Mouse (Mus musculus) heart, embryonic 10.5 days (tissue): ENCODE measurements around the gene Kifc3. TPM values are rescaled to one million over a fixed set of nuclear protein-coding genes. Genes with fewer than 3 reads are reported as not detected.

Experiments used
- DNase-seq: peaks from one replicate; pipeline ENCODE4 v3.0.0-alpha.2; 2017; ENCODE audit warnings: low spot score
- H3K27ac ChIP-seq: fragments of 300-500 bp; sonication (generic); 2 replicates; pipeline ENCODE4 v1.5.1; 2016; ENCODE audit warnings: mild to moderate bottlenecking
- H3K27me3 ChIP-seq: fragments of 300-500 bp; sonication (generic); 2 replicates; pipeline ENCODE4 v1.6.1; 2016; ENCODE audit warnings: mild to moderate bottlenecking; ENCODE audit not compliant: poor library complexity, insufficient read depth, severe bottlenecking
- H3K36me3 ChIP-seq: fragments of 300-500 bp; sonication (generic); 2 replicates; pipeline ENCODE4 v1.6.1; 2016; ENCODE audit warnings: mild to moderate bottlenecking, moderate library complexity
- H3K4me1 ChIP-seq: fragments of 300-500 bp; sonication (generic); 2 replicates; pipeline ENCODE4 v1.6.1; 2016; ENCODE audit warnings: mild to moderate bottlenecking
- H3K4me3 ChIP-seq: fragments of 300-500 bp; sonication (generic); 2 replicates; pipeline ENCODE4 v1.5.1; 2016; ENCODE audit warnings: mild to moderate bottlenecking, moderate library complexity
- H3K9me3 ChIP-seq: fragments of 300-500 bp; sonication (generic); 2 replicates; pipeline ENCODE4 v1.6.1; 2016; ENCODE audit warnings: mild to moderate bottlenecking, moderate library complexity
- WGBS: fragments of 180-500 bp; shearing (Covaris S2); methylation state at CpG from one replicate; pipeline ENCODE4 v1.1.7; 2016; 5-methylcytosine and 5-hydroxymethylcytosine counted together
- polyA plus RNA-seq: library from polyadenylated mRNA; unstranded; fragments of >200 nt; fragmentation: Nextera tagmentation; extraction: Ambion mirVana; gene quantifications from 2 replicates; pipeline ENCODE4 v1.2.1, GENCODE M21; 2016

Gene Kifc3
- polyA plus RNA-seq, 1 experiment from 2014 or later = 15.3 TPM

GRCm38 (mm10) chr8:95075504-95075903 is 127.1 kb downstream of the Kifc3 start:
- Histone ChIP-seq H3K27me3 (peaks cover 23% of the 10 kb centered on the region; the same call in 1 of the 2 replicates), H3K4me3 (no peak overlapping the region), H3K4me1 (no peaks in the 10 kb centered on the region), H3K36me3 (no peaks in the 10 kb centered on the region), H3K27ac (no peak overlapping the region), H3K9me3 (no peaks in the 10 kb centered on the region)
- no peak for DNase-seq
- 73% methylated on average over 3 of the region's 3 CpGs for WGBS

DNA sequence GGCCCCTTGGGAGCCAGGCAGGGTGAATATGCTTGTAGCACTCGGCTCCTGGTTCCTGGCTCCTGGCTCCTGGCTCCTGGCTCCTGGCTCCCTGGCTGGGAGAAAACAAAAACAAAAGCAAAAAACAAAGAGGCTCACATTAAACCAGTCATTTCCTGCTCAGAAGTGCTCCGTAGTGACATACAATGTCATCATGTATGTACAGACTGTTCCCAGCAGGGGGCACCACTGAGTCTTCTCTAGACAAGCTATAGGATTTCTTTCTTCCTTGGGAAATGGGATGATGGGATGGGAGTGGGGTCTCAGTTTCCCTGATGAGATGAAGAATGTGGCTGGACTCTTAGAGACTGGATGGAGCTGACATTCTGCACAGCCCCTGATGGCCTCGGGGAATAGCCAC is 135.0 kb downstream of the Kifc3 start:
- peaks cover 4% of the 10 kb centered on the region; the same call in 1 of the 2 replicates for H3K27me3 ChIP-seq
- no peaks in the 10 kb centered on the region for H3K9me3 ChIP-seq
- no peak for DNase-seq
- no peak overlapping the region for H3K4me3 ChIP-seq
- H3K4me1 ChIP-seq = no peaks in the 10 kb centered on the region
- H3K36me3 ChIP-seq = no peaks in the 10 kb centered on the region
- H3K27ac ChIP-seq = no peak overlapping the region
- 43% methylated on average over 3 of the region's 3 CpGs for WGBS

- H3K27me3 ChIP-seq = no peaks in the 10 kb centered on the region
- no peaks in the 10 kb centered on the region for H3K9me3 ChIP-seq
- 0 out of 2 replicates have a peak, but pooled peaks cover 3% of the 10 kb centered on the region for H3K4me1 ChIP-seq
- H3K4me3 ChIP-seq = no peak overlapping the region
- WGBS = 86% methylated on average over 2 of the region's 2 CpGs
- H3K27ac ChIP-seq = no peak overlapping the region
- no peaks in the 10 kb centered on the region for H3K36me3 ChIP-seq
- no peak for DNase-seq
These were observed 138.1 kb downstream of the Kifc3 start for GRCm38 (mm10) chr8:95064531-95064930.

DNA sequence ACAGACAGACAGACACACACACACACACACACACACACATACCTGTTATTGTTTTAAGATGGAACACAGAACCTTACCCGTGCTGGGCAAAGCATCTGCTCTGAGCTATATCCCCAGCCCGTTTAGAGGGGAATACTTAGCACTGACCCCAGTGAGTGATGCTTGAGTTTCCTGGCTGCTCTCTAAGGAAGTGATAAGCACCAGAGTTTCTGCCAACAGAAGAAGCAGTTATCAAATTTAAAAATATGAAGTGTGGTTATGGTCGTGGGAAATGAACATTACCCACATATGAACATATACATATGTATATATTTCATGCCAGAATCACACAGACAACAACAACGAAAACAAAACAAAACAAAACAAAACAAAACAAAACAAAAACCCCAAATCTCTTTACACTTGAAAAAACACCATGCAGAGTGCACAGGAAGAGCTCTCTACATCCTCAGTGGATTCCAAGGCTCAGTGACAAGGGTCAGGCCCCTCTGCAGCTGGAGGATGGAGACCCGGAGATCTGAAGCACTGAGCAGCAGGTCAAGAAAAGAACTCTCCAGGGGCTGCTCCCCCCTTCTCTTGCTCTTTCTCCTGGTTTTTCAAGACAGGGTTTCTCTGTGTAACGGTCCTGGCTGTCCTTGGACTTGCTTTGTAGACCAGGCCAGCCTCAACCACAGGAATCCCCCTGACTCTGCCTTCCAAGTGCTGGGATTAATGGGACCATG is 142.6 kb downstream of the Kifc3 start:
- no peak for DNase-seq
- 55% methylated on average over 6 of the region's 6 CpGs for WGBS
- H3K27ac ChIP-seq = no peak overlapping the region

DNA sequence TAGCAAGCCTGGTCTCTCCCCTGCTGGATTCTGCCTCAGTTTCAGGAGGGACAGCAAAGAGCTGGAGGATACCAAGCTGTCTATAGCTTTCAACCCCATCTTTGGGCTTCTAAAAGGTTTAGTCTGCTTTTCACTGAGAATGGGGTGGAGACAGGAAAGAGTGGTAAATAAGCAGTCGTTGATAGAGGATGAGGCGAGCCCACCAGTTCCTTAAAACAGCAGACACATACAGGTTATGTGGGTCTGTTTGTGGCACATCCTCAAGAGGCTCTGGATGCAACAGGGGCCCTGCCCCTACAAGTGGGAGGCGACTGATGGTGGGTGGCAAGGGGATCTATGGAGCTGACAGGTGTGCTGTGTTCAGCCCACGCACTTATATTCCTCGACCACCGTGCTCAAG is 144.0 kb downstream of the Kifc3 start:
- DNase-seq = no peak
- no peaks in the 10 kb centered on the region for H3K27me3 ChIP-seq
- no peaks in the 10 kb centered on the region for H3K9me3 ChIP-seq
- H3K36me3 ChIP-seq = no peaks in the 10 kb centered on the region
- 76% methylated on average over 6 of the region's 6 CpGs for WGBS
- H3K4me1 ChIP-seq = peaks cover 11% of the 10 kb centered on the region; the same call in 1 of the 2 replicates
- H3K27ac ChIP-seq = peak overlapping the region; percentile 22; the same call in 1 of the 2 replicates
- no peak overlapping the region for H3K4me3 ChIP-seq

More for the DNA sequence above, 142.6 kb downstream of the Kifc3 start:
- no peaks in the 10 kb centered on the region for H3K36me3 ChIP-seq
- peaks cover 11% of the 10 kb centered on the region; the same call in 1 of the 2 replicates for H3K4me1 ChIP-seq
- no peak overlapping the region for H3K4me3 ChIP-seq
- no peaks in the 10 kb centered on the region for H3K27me3 ChIP-seq
- no peaks in the 10 kb centered on the region for H3K9me3 ChIP-seq

- Histone ChIP-seq H3K36me3 (no peaks in the 10 kb centered on the region), H3K4me1 (peaks cover 11% of the 10 kb centered on the region; the same call in 1 of the 2 replicates), H3K4me3 (no peak overlapping the region), H3K27ac (no peak overlapping the region), H3K27me3 (no peaks in the 10 kb centered on the region), H3K9me3 (no peaks in the 10 kb centered on the region)
- no peak for DNase-seq
- 75% methylated on average over 5 of the region's 5 CpGs for WGBS
These were observed 146.2 kb downstream of the Kifc3 start for GRCm38 (mm10) chr8:95056414-95056813.

GRCm38 (mm10) chr8:95054927-95055510 is 147.6 kb downstream of the Kifc3 start, which contains the start of gene Drc7:
Drc7 (plus strand) TSS chr8:95055103.
- DNase-seq = no peak
- 24% methylated on average over 2 of the region's 2 CpGs for WGBS
- Histone ChIP-seq H3K27ac (no peak within 1 kb of the TSS), H3K4me3 (no peak within 1 kb of the TSS), H3K27me3 (no peaks in the 10 kb centered on the region), H3K4me1 (peaks cover 11% of the 10 kb centered on the region; the same call in 1 of the 2 replicates), H3K9me3 (no peaks in the 10 kb centered on the region), H3K36me3 (no peaks in the 10 kb centered on the region)

DNA sequence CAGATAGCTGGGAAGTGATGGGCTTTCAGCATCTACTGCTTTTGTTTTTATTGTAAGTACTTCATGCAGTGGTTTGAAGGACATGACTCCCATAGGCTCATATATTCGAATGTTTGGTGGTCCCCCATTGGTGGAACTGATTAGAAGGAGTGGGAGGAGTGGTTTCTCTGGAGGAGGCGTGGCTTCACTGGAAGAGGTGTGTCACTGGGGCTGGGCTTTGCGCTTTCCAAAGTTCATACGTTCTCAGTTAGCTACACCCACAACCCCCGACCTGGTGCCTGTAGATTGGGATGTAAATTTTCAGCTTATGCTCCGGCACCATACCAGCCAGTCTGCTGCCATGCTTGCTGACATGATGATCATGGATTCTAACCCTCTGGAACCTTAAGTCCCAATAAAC is 148.2 kb downstream of the Kifc3 start:
- WGBS = 49% methylated on average over 6 of the region's 6 CpGs
- Histone ChIP-seq H3K27me3 (no peaks in the 10 kb centered on the region), H3K4me3 (no peak overlapping the region), H3K4me1 (peaks cover 7% of the 10 kb centered on the region; the same call in 1 of the 2 replicates), H3K9me3 (no peaks in the 10 kb centered on the region), H3K36me3 (no peaks in the 10 kb centered on the region), H3K27ac (no peak overlapping the region)
- peak; percentile 79 for DNase-seq

Other genes starting within 250 kb of the Kifc3 start
- gene Adgrg1, start 228.1 kb downstream of the Kifc3 start, polyA plus RNA-seq = 9.0 and 16.6 TPM in 2 replicates
- 3.0 and 3.9 TPM in 2 replicates for gene Adgrg3, start 185.1 kb downstream of the Kifc3 start, polyA plus RNA-seq
- 0.09 TPM in 1 of 2 replicates, not detected in the other for gene Drc7, start 147.7 kb downstream of the Kifc3 start, polyA plus RNA-seq
- gene Katnb1, start 121.6 kb downstream of the Kifc3 start, polyA plus RNA-seq = 25.8 and 29.8 TPM in 2 replicates
- 0.17 TPM in 1 of 2 replicates, not detected in the other for gene Cngb1, start 103.8 kb upstream of the Kifc3 start, polyA plus RNA-seq
- not detected in 2 replicates for gene Tepp, start 107.8 kb upstream of the Kifc3 start, polyA plus RNA-seq
- gene Zfp319, start 129.1 kb upstream of the Kifc3 start, polyA plus RNA-seq = 7.5 TPM in 2 replicates
- 31.5 and 33.0 TPM in 2 replicates for gene Usb1, start 129.5 kb upstream of the Kifc3 start, polyA plus RNA-seq
- 30.9 and 50.2 TPM in 2 replicates for gene Mmp15, start 149.5 kb upstream of the Kifc3 start, polyA plus RNA-seq
- 126 and 129 TPM in 2 replicates for gene Cfap20, start 232.1 kb upstream of the Kifc3 start, polyA plus RNA-seq